Mouse (Mus musculus) embryonic facial prominence, embryonic 14.5 days (tissue): Measurements from ENCODE around the gene Casq2. TPM values are rescaled to one million over a fixed set of nuclear protein-coding genes. Genes with fewer than 3 reads are reported as not detected.

Source experiments
- ATAC-seq: fragments of 200-750 bp; cut with Nextera tagmentation; 2 replicates; pipeline ENCODE4 v1.8.0; 2017; ENCODE audit warnings: low read depth, moderate number of reproducible peaks, moderate TSS enrichment
- DNase-seq: peaks from one replicate; pipeline ENCODE4 v3.0.0-alpha.2; 2015; ENCODE audit warnings: low spot score
- H3K27ac ChIP-seq: fragments of 300-500 bp; sonication (generic); replicated peaks from 2 replicates; pipeline ENCODE4 v1.5.1; 2014; ENCODE audit warnings: low read depth, mild to moderate bottlenecking, low read length, moderate library complexity
- H3K27me3 ChIP-seq: fragments of 300-500 bp; sonication (generic); replicated peaks from 2 replicates; pipeline ENCODE4 v1.6.1; 2014; ENCODE audit warnings: low read length; ENCODE audit not compliant: control insufficient read depth, insufficient read depth
- H3K36me3 ChIP-seq: fragments of 300-500 bp; sonication (generic); 2 replicates; pipeline ENCODE4 v1.6.1; 2014; ENCODE audit warnings: low read length, mixed read lengths; ENCODE audit not compliant: control insufficient read depth, insufficient read depth
- H3K4me1 ChIP-seq: fragments of 300-500 bp; sonication (generic); 2 replicates; pipeline ENCODE4 v1.6.1; 2014; ENCODE audit warnings: antibody characterized with exemption, low read length; ENCODE audit not compliant: control insufficient read depth, insufficient read depth
- H3K4me2 ChIP-seq: fragments of 300-500 bp; sonication (generic); 2 replicates; pipeline ENCODE4 v1.6.1; 2014; ENCODE audit warnings: low read depth, mild to moderate bottlenecking, low read length, moderate library complexity, mixed read lengths
- H3K4me3 ChIP-seq: fragments of 300-500 bp; sonication (generic); 2 replicates; pipeline ENCODE4 v1.5.1; 2014; ENCODE audit warnings: low read depth, mild to moderate bottlenecking, low read length
- H3K9ac ChIP-seq: fragments of 300-500 bp; sonication (generic); 2 replicates; pipeline ENCODE4 v1.6.1; 2014; ENCODE audit warnings: low read depth, mild to moderate bottlenecking, low read length, moderate library complexity, mixed read lengths
- H3K9me3 ChIP-seq: fragments of 300-500 bp; sonication (generic); 2 replicates; pipeline ENCODE4 v1.6.1; 2016; ENCODE audit warnings: low read length; ENCODE audit not compliant: control insufficient read depth
- WGBS: fragments of 180-500 bp; shearing (Covaris S2); extraction: QIAGEN DNeasy Blood & Tissue Kit; methylation state at CpG from one replicate; pipeline ENCODE4 v1.1.7; 2014; 5-methylcytosine and 5-hydroxymethylcytosine counted together
- polyA plus RNA-seq: library from polyadenylated mRNA; unstranded; fragments of >200 nt; fragmentation: Nextera tagmentation; extraction: Ambion mirVana; gene quantifications from 2 replicates; pipeline ENCODE4 v1.2.1, GENCODE M21; 2014

The Casq2 gene
- polyA plus RNA-seq, 1 experiment from 2014 or later, result 199 TPM

DNA sequence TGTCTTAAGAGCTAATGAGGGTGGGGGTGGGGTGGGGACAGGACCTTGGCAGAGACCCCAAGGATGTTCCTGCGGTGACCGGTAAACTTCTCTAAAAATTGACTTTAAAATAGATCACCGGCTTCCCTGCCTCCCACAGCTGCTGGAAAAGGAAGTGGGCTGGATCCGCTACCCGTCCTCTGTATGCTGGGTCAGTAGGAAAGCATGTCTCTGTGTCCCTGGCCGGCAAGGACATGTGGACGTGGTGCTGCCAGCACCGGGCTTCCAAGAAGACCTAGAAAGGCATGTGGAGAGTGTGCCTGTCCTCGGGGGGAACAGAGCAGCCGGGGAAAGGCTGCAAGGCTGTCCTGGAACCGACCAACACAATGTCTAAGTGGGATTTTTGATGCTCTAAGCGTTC, 496 bp upstream of the Casq2 start:
- no peak overlapping the region for H3K4me3 ChIP-seq
- no peak overlapping the region for H3K4me2 ChIP-seq
- no peak overlapping the region for H3K9ac ChIP-seq
- DNase-seq (peak; percentile 10), ATAC-seq (no peak)
- no peaks in the 10 kb centered on the region for H3K4me1 ChIP-seq
- H3K9me3 ChIP-seq, result no peaks in the 10 kb centered on the region
- WGBS, result 29% methylated on average over 12 of the region's 12 CpGs
- H3K36me3 ChIP-seq, result no peaks in the 10 kb centered on the region
- H3K27me3 ChIP-seq, result peaks cover 13% of the 10 kb centered on the region
- no peak overlapping the region for H3K27ac ChIP-seq

DNA sequence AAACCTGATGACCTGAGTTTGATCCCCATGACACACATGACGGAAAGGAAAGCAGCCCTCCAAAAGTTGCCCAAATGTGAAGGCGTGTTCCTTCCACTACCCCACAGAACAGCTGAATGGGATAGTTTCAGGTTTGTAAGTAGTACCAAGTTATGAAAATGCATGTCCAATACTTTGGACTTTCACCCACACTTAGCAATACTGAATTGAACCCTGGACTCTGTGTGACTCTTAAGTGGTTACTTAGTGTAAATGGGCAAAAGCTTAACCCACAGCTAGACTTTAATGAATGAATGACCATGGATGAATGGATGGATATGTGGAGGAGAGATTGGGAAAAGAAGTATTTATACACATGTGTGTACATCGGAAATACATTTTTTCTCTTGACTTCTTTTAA, 8.6 kb downstream of the Casq2 start:
- Histone ChIP-seq H3K4me3 (no peak overlapping the region), H3K27ac (no peak overlapping the region), H3K4me1 (no peaks in the 10 kb centered on the region; the same call in 1 of the 2 replicates), H3K9me3 (no peaks in the 10 kb centered on the region), H3K27me3 (no peaks in the 10 kb centered on the region), H3K36me3 (no peaks in the 10 kb centered on the region), H3K4me2 (no peak overlapping the region), H3K9ac (no peak overlapping the region)
- no peak for DNase-seq
- WGBS, result 84% methylated on average over 3 of the region's 3 CpGs
- ATAC-seq, result no peak

DNA sequence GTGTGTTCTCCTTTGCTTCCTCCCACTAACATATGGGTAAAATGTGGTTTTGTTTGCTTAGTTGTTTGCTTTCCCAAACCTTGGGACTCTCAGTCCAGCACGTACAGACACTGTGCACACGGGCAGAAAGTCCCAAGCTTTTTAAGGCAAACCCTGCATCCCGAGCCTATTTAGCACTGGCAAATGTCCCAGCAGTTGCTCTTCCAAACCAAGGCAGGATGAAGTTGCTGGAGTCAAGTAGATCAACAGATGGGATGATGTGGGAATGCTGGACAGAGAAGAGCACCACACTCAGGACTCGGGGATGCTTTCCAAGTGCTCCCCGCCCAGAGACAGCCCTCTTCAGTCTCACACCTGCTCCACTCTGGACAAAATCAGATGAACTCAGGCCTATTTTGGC, 9.2 kb downstream of the Casq2 start:
- peak; percentile 62; the same call in 1 of the 2 replicates for ATAC-seq
- WGBS, result 67% methylated on average over 5 of the region's 5 CpGs
- H3K36me3 ChIP-seq, result no peaks in the 10 kb centered on the region
- H3K4me3 ChIP-seq, result no peak overlapping the region
- no peak overlapping the region for H3K4me2 ChIP-seq
- H3K9me3 ChIP-seq, result no peaks in the 10 kb centered on the region
- no peaks in the 10 kb centered on the region for H3K27me3 ChIP-seq
- DNase-seq, result peak; percentile 64
- H3K27ac ChIP-seq, result no peak overlapping the region
- H3K4me1 ChIP-seq, result no peaks in the 10 kb centered on the region; the same call in 1 of the 2 replicates
- no peak overlapping the region for H3K9ac ChIP-seq

DNA sequence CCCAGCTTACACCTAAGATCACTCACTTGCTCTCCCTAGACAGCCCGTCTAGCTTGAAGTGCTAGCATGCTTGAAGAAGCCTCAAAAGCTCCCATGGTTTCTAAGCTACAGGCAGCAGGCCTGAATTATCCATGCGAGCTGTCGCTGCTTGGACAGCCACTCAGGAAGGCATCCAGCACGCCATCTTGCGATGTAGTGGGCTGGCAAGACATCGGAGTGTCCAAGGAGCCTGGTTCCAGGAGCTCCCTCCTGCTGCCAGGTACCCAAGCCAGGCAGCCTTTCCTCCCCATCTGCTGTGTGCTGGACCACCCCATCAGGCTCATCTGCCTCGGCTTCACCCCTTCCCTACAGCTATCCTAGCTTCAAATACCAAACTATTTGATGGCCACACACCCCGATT, 10.2 kb downstream of the Casq2 start:
- no peaks in the 10 kb centered on the region for H3K27me3 ChIP-seq
- H3K4me2 ChIP-seq, result no peak overlapping the region
- DNase-seq, result no peak
- no peak overlapping the region for H3K27ac ChIP-seq
- no peak overlapping the region for H3K4me3 ChIP-seq
- H3K36me3 ChIP-seq, result no peaks in the 10 kb centered on the region
- WGBS, result 90% methylated on average over 8 of the region's 8 CpGs
- H3K9ac ChIP-seq, result no peak overlapping the region
- H3K9me3 ChIP-seq, result no peaks in the 10 kb centered on the region
- H3K4me1 ChIP-seq, result no peaks in the 10 kb centered on the region; the same call in 1 of the 2 replicates
- ATAC-seq, result no peak

DNA sequence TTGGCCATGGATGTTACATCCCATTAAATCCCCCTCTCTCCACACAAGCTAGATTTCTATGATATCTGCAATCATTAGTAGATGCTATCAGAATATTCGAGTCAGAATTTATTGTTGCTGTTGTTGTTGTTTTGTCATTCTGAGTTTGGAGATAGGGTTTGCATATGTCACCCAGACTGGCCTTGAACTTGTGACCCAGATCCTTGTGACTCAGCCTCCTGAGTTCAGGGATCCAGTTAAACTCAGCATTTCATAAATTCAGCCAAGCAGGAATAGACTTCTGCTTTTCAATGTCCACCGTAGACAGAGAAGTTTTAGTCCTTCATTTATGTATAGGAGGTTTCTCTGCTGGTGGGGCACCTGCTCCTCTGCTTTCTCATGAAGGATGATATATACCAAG, 10.8 kb downstream of the Casq2 start:
- ATAC-seq, result no peak
- WGBS, result 76% methylated on average over 2 of the region's 2 CpGs

DNA sequence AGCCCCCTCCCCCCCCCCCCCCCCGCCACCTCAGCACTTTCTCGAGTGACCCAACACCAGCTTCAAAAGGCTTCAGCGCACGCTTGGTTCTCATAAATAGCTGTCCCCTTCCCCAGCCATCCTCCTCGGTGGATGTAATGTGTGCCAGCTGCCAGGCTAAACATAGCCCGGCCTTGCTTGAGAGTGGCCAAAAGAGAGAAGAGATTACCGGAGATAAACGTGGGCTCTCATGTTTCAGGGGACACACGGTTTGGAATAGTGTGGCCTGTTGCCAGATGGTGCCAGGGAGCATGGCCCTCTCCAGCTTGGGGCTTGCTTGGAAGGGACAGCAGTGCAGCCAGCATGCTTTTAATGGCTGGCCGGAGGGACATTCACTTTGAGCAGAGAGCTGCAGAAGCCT, 13.0 kb downstream of the Casq2 start:
- ATAC-seq (peak; percentile 68), DNase-seq (peak; percentile 53)
- H3K4me2 ChIP-seq, result no peak overlapping the region
- H3K9me3 ChIP-seq, result no peaks in the 10 kb centered on the region
- H3K4me1 ChIP-seq, result no peaks in the 10 kb centered on the region; the same call in 1 of the 2 replicates
- H3K27ac ChIP-seq, result no peak overlapping the region
- no peak overlapping the region for H3K9ac ChIP-seq
- H3K4me3 ChIP-seq, result no peak overlapping the region
- WGBS, result 36% methylated on average over 9 of the region's 10 CpGs
- H3K27me3 ChIP-seq, result no peaks in the 10 kb centered on the region
- H3K36me3 ChIP-seq, result no peaks in the 10 kb centered on the region

More for the DNA sequence above, 10.8 kb downstream of the Casq2 start:
- no peaks in the 10 kb centered on the region; the same call in 1 of the 2 replicates for H3K4me1 ChIP-seq
- no peak overlapping the region for H3K27ac ChIP-seq
- no peak overlapping the region for H3K4me2 ChIP-seq
- H3K27me3 ChIP-seq, result no peaks in the 10 kb centered on the region
- no peaks in the 10 kb centered on the region for H3K36me3 ChIP-seq
- H3K9me3 ChIP-seq, result no peaks in the 10 kb centered on the region
- H3K9ac ChIP-seq, result no peak overlapping the region
- H3K4me3 ChIP-seq, result no peak overlapping the region
- no peak for DNase-seq

DNA sequence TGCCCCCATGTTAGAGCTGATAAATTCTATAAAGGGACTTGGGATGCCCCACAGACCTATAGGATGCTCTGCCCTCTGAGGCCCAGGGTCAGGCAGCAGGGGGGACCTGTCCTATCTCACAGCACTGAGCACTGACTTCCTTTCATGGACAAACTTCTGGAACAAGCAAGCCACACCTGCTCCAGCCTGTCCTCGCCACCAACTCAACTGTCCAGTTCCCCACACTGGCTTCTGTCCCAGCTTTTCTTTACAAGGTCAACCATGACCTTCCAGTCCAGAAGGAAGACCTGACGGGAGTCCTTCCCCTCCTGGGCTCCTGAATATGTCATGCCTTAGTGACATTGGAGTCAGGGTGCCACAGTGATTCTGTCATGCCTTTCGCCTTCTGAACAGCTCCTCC, 13.6 kb downstream of the Casq2 start:
- Histone ChIP-seq H3K9me3 (no peaks in the 10 kb centered on the region), H3K36me3 (no peaks in the 10 kb centered on the region), H3K27ac (no peak overlapping the region), H3K9ac (no peak overlapping the region), H3K4me1 (no peaks in the 10 kb centered on the region; the same call in 1 of the 2 replicates), H3K27me3 (no peaks in the 10 kb centered on the region), H3K4me2 (no peak overlapping the region), H3K4me3 (no peak overlapping the region)
- 98% methylated on average over 3 of the region's 3 CpGs for WGBS
- DNase-seq, result no peak
- ATAC-seq, result no peak

DNA sequence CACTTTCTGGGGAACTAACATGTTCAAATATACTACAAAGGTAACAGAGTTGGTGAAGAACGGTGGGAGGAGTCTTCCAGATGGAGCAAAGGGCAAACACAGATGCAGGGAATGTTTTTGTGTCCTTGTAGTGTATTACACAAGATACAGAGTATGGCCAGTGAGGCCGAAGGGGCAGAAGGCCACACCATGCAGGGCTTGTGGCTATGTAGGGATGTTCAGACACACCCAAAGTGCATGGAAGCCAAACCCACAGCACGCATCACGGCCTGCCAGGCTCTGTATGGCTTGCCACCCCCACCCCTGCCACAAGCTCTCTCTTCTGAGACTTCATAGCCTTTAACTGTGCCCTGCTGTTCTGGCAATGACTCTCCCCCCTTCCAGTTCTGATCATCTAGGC, 15.2 kb downstream of the Casq2 start:
- H3K27me3 ChIP-seq, result no peaks in the 10 kb centered on the region
- ATAC-seq, result no peak
- 77% methylated on average over 4 of the region's 4 CpGs for WGBS

DNA sequence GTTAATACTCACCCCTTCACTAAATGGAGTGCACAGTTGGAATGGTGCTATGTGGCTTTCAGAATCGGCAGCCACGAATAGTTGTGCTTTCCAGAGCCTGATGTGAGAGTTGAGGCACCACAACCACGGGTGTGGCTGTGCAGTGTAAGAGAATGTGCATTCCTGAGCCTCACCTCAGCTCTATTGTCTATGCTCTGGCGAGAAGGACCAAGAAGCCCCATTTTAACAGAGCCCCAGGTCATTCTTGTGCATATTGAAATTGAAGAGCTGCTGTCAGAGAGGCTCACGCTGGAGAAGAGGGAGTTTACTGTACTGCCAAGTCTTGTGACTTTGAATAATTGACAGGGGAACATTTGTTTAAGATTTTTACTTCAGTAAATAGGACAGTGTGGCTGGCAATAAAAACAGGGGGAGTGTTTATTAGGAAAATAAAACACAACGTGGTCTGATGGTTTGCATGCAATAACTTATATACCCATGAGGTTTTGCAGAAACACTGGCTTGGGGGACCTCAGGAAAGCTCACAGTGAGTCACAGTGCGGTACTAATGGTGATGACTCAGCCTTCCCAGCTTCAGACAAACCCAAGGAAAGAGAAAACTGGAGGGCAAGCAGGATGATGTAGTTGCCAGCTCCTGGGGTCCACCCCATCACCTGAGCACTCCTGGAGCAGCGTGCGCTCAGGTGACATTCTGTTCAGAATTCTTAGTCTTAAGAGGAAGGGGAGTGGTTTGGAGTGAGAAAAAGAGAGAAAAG, 17.8 kb downstream of the Casq2 start:
- no peak overlapping the region for H3K4me2 ChIP-seq
- H3K27ac ChIP-seq, result no peak overlapping the region
- no peaks in the 10 kb centered on the region for H3K4me1 ChIP-seq
- no peak overlapping the region for H3K4me3 ChIP-seq
- ATAC-seq (no peak), DNase-seq (peak; percentile 19)
- H3K36me3 ChIP-seq, result no peaks in the 10 kb centered on the region
- no peak overlapping the region for H3K9ac ChIP-seq
- whole genome bisulfite sequencing, result 66% methylated on average over 9 of the region's 9 CpGs
- no peaks in the 10 kb centered on the region for H3K27me3 ChIP-seq
- no peaks in the 10 kb centered on the region for H3K9me3 ChIP-seq

More for the DNA sequence above, 15.2 kb downstream of the Casq2 start:
- Histone ChIP-seq H3K4me1 (no peaks in the 10 kb centered on the region), H3K4me3 (no peak overlapping the region), H3K9me3 (no peaks in the 10 kb centered on the region), H3K9ac (no peak overlapping the region), H3K27ac (no peak overlapping the region), H3K4me2 (no peak overlapping the region), H3K36me3 (no peaks in the 10 kb centered on the region)
- DNase-seq, result no peak
